Mouse (Mus musculus) heart, adult 2 months (tissue): ENCODE results near the gene Dtymk.

Experiments used
- CTCF ChIP-seq: fragments of 200-600 bp; IDR thresholded peaks from 2 replicates; pipeline ENCODE4 v1.8.1; 2022; ENCODE audit warnings: antibody characterized with exemption, mild to moderate bottlenecking, moderate library complexity
- POLR2A ChIP-seq: fragments of 200-500 bp; IDR thresholded peaks from 2 replicates; pipeline ENCODE4 v1.6.1; 2011; ENCODE audit warnings: mild to moderate bottlenecking, low read depth, low read length, control low read depth; ENCODE audit not compliant: insufficient read depth

GRCm38 (mm10) chr1:93795886-93796285, 5.8 kb downstream of the Dtymk start:
- no peak for TF ChIP-seq CTCF
- no peak for TF ChIP-seq POLR2A
